ENCODE assay signal across 9 mouse cellular contexts in the genomic region with DNA sequence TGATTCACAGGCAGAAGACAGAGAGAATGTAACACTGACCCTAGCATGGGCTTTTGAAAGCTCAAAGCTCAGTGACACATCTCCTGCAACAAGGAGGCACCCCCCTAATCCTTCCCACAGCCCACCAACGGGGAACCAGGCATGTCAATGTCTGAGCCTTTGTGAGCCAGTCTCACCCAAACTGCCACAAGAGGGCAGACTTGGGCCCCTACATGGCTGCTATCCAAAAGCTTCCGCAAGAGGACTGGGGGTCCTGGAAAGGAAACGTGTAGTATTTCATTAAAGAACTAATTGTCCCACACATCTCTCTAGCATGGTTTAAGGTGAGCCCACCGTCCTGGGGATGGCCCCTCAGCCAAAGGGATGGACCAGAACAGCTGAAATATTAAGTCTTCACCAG. TPM values are rescaled to one million over a fixed set of nuclear protein-coding genes. Genes with fewer than 3 reads are reported as not detected.
A peak's percentile ranks its signal among the peaks of the same experiment; 100 is the strongest.
DNase-seq lines count a peak whose midpoint lies in the region; ATAC-seq and TF ChIP-seq lines count a peak whose summit lies in the region.
"Had no signal": no experiment of that assay in that cellular context is flagged by ENCODE, and none has a peak within 500 bp of the region (broad histone marks: within the 10 kb centered on the region; RNA-seq: fewer than 3 reads in every experiment).

No protein-coding gene starts in this region.

- DNase-seq in kidney, adult 18-20 months = peak; percentile 29
- DNase-seq in kidney, postnatal 14 days = no peak
- DNase-seq in CH12.LX (ENCODE audit: extremely low read depth) (peak; percentile 53), R1 (ENCODE audit: low read depth, low spot score) (peak; percentile 84)
- DNase-seq in lung, postnatal 0 days (ENCODE audit: low spot score) = no peak
- DNase-seq in right cerebral cortex, postnatal 10 days (ENCODE audit: low spot score in 2 of 2) = no peak
- no peak for DNase-seq in heart, adult 11 months

- TF ChIP-seq CTCF in CH12.LX (conservative IDR thresholded peaks at IDR 0.05 in 1 of 2, IDR thresholded peaks at IDR 0.05 in 1 of 2; ENCODE audit: low read depth in 2 of 2, low read length in 2 of 2) = peak; percentile 63 to 83
- peak; percentile 67 for TF ChIP-seq CTCF in lung, postnatal 0 days (IDR thresholded peaks at IDR 0.05)

- peak overlapping the region in 1 of 3 experiments; percentile 36 for H3K4me3 ChIP-seq in CH12.LX (replicated peaks in 1 of 3; ENCODE audit: low read depth in 2 of 3, low read length in 2 of 3, poor library complexity in 1 of 3)
- no peak overlapping the region for H3K4me3 ChIP-seq in lung, postnatal 0 days (ENCODE audit: low read depth, low read length)
- H3K4me3 ChIP-seq in heart, embryonic 12.5 days = no peak overlapping the region
- H3K4me3 ChIP-seq: limb, embryonic 12.5 days had no signal

- peaks cover 5 to 7% of the 10 kb centered on the region in 2 experiments; a peak in 2 of 4 replicates for H3K4me1 ChIP-seq in CH12.LX (ENCODE audit: control insufficient read depth in 1 of 2, insufficient read depth in 2 of 2)
- H3K4me1 ChIP-seq in lung, postnatal 0 days (ENCODE audit: insufficient read depth, low read depth, low read length) = no peaks in the 10 kb centered on the region
- H3K4me1 ChIP-seq in heart, embryonic 12.5 days (replicated peaks) = no peaks in the 10 kb centered on the region
- H3K4me1 ChIP-seq: limb, embryonic 12.5 days had no signal

- ATAC-seq in lung, postnatal 0 days = no peak
- ATAC-seq in heart, embryonic 12.5 days (ENCODE audit: insufficient number of reproducible peaks, low FRiP score) = no peak

- peak overlapping the region; percentile 63 for H3K4me2 ChIP-seq in CH12.LX (ENCODE audit: insufficient read depth, low read depth, poor library complexity, severe bottlenecking)
- H3K4me2 ChIP-seq in lung, postnatal 0 days (replicated peaks; ENCODE audit: low read depth, low read length) = no peak overlapping the region
- no peak overlapping the region for H3K4me2 ChIP-seq in heart, embryonic 12.5 days
- H3K4me2 ChIP-seq: limb, embryonic 12.5 days had no signal

- peak; percentile 52 for TF ChIP-seq RAD21 in CH12.LX (IDR thresholded peaks at IDR 0.05; ENCODE audit: low read depth, low read length)

- dilution Hi-C loops in CH12.LX (cut with MboI; ENCODE audit: extremely low pct_ligation_motif_present, extremely low pct_unique_long_range_greater_than_20kb, low sequenced_read_pairs) = no loop called here

- in situ Hi-C loops in CH12.LX (cut with MboI; ENCODE audit: low pct_ligation_motif_present, low pct_unique_long_range_greater_than_20kb, low sequenced_read_pairs) = no loop called here

- 0 out of 2 replicates have a peak overlapping the region, but pooled peaks have one; percentile 14 for H3K9ac ChIP-seq in CH12.LX (ENCODE audit: insufficient read depth, low read depth)
- H3K9ac ChIP-seq in lung, postnatal 0 days (replicated peaks; ENCODE audit: low read depth) = no peak overlapping the region
- no peak overlapping the region for H3K9ac ChIP-seq in heart, embryonic 12.5 days
- H3K9ac ChIP-seq: limb, embryonic 12.5 days had no signal

- TF ChIP-seq EP300 in CH12.LX (IDR thresholded peaks at IDR 0.05; ENCODE audit: low read length) = no peak
- no peak for TF ChIP-seq EP300 in lung, postnatal 0 days (IDR thresholded peaks at IDR 0.05)

- H3K27me3 ChIP-seq in CH12.LX (replicated peaks) = peaks cover 54% of the 10 kb centered on the region
- H3K27me3 ChIP-seq in lung, postnatal 0 days (replicated peaks; ENCODE audit: insufficient read depth, low read length) = no peaks in the 10 kb centered on the region
- H3K27me3 ChIP-seq in heart, embryonic 12.5 days (replicated peaks) = 0 out of 2 replicates have a peak, but pooled peaks cover 11% of the 10 kb centered on the region

- no peaks in the 10 kb centered on the region for H3K9me3 ChIP-seq in CH12.LX (replicated peaks; ENCODE audit: low read length)
- H3K9me3 ChIP-seq in lung, postnatal 0 days (ENCODE audit: low read length) = no peaks in the 10 kb centered on the region
- H3K9me3 ChIP-seq in heart, embryonic 12.5 days (replicated peaks) = no peaks in the 10 kb centered on the region
- H3K9me3 ChIP-seq: limb, embryonic 12.5 days had no signal

- peak overlapping the region; percentile 80 for H3K27ac ChIP-seq in CH12.LX (ENCODE audit: insufficient read depth, low read depth)
- H3K27ac ChIP-seq in lung, postnatal 0 days (ENCODE audit: low read length) = no peak overlapping the region
- H3K27ac ChIP-seq in heart, embryonic 12.5 days (ENCODE audit: poor library complexity, severe bottlenecking) = no peak overlapping the region
- H3K27ac ChIP-seq: limb, embryonic 12.5 days had no signal

- peak; percentile 48; the same call in 1 of the 2 replicates for TF ChIP-seq POLR2A in CH12.LX (IDR thresholded peaks at IDR 0.05; ENCODE audit: low read depth, low read length)

- 4% methylated on average over 4 of the region's 4 CpGs for WGBS in lung, postnatal 0 days
- 9% methylated on average over 4 of the region's 4 CpGs for WGBS in heart, embryonic 12.5 days

- no peaks in the 10 kb centered on the region for H3K36me3 ChIP-seq in CH12.LX (replicated peaks in 1 of 2; ENCODE audit: control insufficient read depth in 1 of 2, insufficient read depth in 1 of 2, low read length in 1 of 2)
- no peaks in the 10 kb centered on the region for H3K36me3 ChIP-seq in lung, postnatal 0 days (ENCODE audit: insufficient read depth, low read length)
- H3K36me3 ChIP-seq in heart, embryonic 12.5 days = no peaks in the 10 kb centered on the region
- H3K36me3 ChIP-seq: limb, embryonic 12.5 days had no signal

- no peaks in the 10 kb centered on the region for H3K79me2 ChIP-seq in CH12.LX (replicated peaks; ENCODE audit: control insufficient read depth, extremely low read depth, insufficient read depth, poor library complexity, severe bottlenecking)

TF ChIP-seq in CH12.LX, 34 proteins besides CTCF, POLR2A, EP300 and RAD21:
- TF ChIP-seq GABPA (IDR thresholded peaks at IDR 0.05; ENCODE audit: insufficient replicate concordance, low read depth, low read length) (no peak), SMC3 (IDR thresholded peaks at IDR 0.05; ENCODE audit: low read depth, low read length) (peak; percentile 58), TBP (conservative IDR thresholded peaks at IDR 0.05; ENCODE audit: low read depth, low read length) (no peak), CHD2 (IDR thresholded peaks at IDR 0.05; ENCODE audit: low read length) (no peak), UBTF (IDR thresholded peaks at IDR 0.05; ENCODE audit: low read depth, low read length) (no peak), NRF1 (IDR thresholded peaks at IDR 0.05; ENCODE audit: low read depth, low read length) (peak; percentile 31; the same call in 1 of the 2 replicates), JUN (IDR thresholded peaks at IDR 0.05; ENCODE audit: insufficient read depth, low read depth, low read length) (no peak), JUND (conservative IDR thresholded peaks at IDR 0.05; ENCODE audit: low read depth, low read length) (no peak), ELF1 (IDR thresholded peaks at IDR 0.05; ENCODE audit: low read depth, low read length) (peak; percentile 34; the same call in 1 of the 2 replicates), TCF12 (IDR thresholded peaks at IDR 0.05; ENCODE audit: low read depth, low read length) (peak; percentile 56; the same call in 1 of the 2 replicates), RCOR1 (conservative IDR thresholded peaks at IDR 0.05; ENCODE audit: low read depth, low read length) (no peak), ZKSCAN1 (IDR thresholded peaks at IDR 0.05; ENCODE audit: borderline replicate concordance, low read depth, low read length) (no peak), E2F4 (IDR thresholded peaks at IDR 0.05; ENCODE audit: insufficient replicate concordance, low read depth, low read length) (no peak), USF1 (IDR thresholded peaks at IDR 0.05; ENCODE audit: low read depth, low read length) (no peak), MAZ (IDR thresholded peaks at IDR 0.05; ENCODE audit: low read depth, low read length) (no peak), POLR2AphosphoS2 (IDR thresholded peaks at IDR 0.05; ENCODE audit: low read depth, low read length) (no peak)

RNA-seq across cellular contexts. Expression of gene A230050P20Rik, which starts 6.6 kb away (rescaled TPM):
- 18.8 and 25.2 TPM in 2 replicates for total RNA-seq in CH12.LX (2012; rRNA removed)
- 3.3 and 3.7 TPM in 2 replicates for total RNA-seq in CH12.LX (2014; rRNA removed)
- 11.0 and 11.2 TPM in 2 replicates for polyA plus RNA-seq in CH12.LX (2012; ENCODE audit: insufficient read length, low read depth)
- polyA plus RNA-seq in lung, postnatal 0 days (2015; fragmentation: Nextera tagmentation; extraction: Ambion mirVana) = 9.3 and 12.3 TPM in 2 replicates
- polyA plus RNA-seq in heart, embryonic 12.5 days (2016; fragmentation: Nextera tagmentation; extraction: Ambion mirVana) = 6.5 and 7.1 TPM in 2 replicates

RNA-seq across cellular contexts. Expression of gene Angptl6, which starts 17.7 kb away (rescaled TPM):
- total RNA-seq in CH12.LX (2012; rRNA removed) (3.4 and 11.8 TPM in 2 replicates), CH12.LX (2014; rRNA removed) (1.4 and 2.0 TPM in 2 replicates)
- polyA plus RNA-seq in CH12.LX (2012; ENCODE audit: insufficient read length, low read depth) = 0.57 and 1.1 TPM in 2 replicates
- 3.2 and 3.3 TPM in 2 replicates for polyA plus RNA-seq in lung, postnatal 0 days (2015; fragmentation: Nextera tagmentation; extraction: Ambion mirVana)
- polyA plus RNA-seq in heart, embryonic 12.5 days (2016; fragmentation: Nextera tagmentation; extraction: Ambion mirVana) = 1.5 and 2.5 TPM in 2 replicates

RNA-seq across cellular contexts. Expression of gene Ppan, which starts 26.2 kb away (rescaled TPM):
- 346 and 359 TPM in 2 replicates for total RNA-seq in CH12.LX (2012; rRNA removed)
- 242 and 272 TPM in 2 replicates for total RNA-seq in CH12.LX (2014; rRNA removed)
- polyA plus RNA-seq in CH12.LX (2012; ENCODE audit: insufficient read length, low read depth) = 359 and 389 TPM in 2 replicates
- 20.9 and 22.1 TPM in 2 replicates for polyA plus RNA-seq in lung, postnatal 0 days (2015; fragmentation: Nextera tagmentation; extraction: Ambion mirVana)
- polyA plus RNA-seq in heart, embryonic 12.5 days (2016; fragmentation: Nextera tagmentation; extraction: Ambion mirVana) = 43.5 and 44.3 TPM in 2 replicates

RNA-seq across cellular contexts. Expression of gene Eif3g, which starts 36.6 kb away (rescaled TPM):
- total RNA-seq in CH12.LX (2012; rRNA removed) (293 and 340 TPM in 2 replicates), CH12.LX (2014; rRNA removed) (205 and 211 TPM in 2 replicates)
- 387 and 392 TPM in 2 replicates for polyA plus RNA-seq in CH12.LX (2012; ENCODE audit: insufficient read length, low read depth)
- polyA plus RNA-seq in lung, postnatal 0 days (2015; fragmentation: Nextera tagmentation; extraction: Ambion mirVana) = 174 and 177 TPM in 2 replicates
- polyA plus RNA-seq in heart, embryonic 12.5 days (2016; fragmentation: Nextera tagmentation; extraction: Ambion mirVana) = 215 and 236 TPM in 2 replicates

RNA-seq across cellular contexts. Expression of gene Rdh8, which starts 43.5 kb away (rescaled TPM):
- not detected in 2 replicates for total RNA-seq in CH12.LX (2012; rRNA removed)
- not detected in 2 replicates for total RNA-seq in CH12.LX (2014; rRNA removed)
- not detected in 2 replicates for polyA plus RNA-seq in CH12.LX (2012; ENCODE audit: insufficient read length, low read depth)
- polyA plus RNA-seq in lung, postnatal 0 days (2015; fragmentation: Nextera tagmentation; extraction: Ambion mirVana) = not detected in 2 replicates
- not detected in 2 replicates for polyA plus RNA-seq in heart, embryonic 12.5 days (2016; fragmentation: Nextera tagmentation; extraction: Ambion mirVana)
- polyA plus RNA-seq: limb, embryonic 12.5 days had no signal

Comparison
In these comparisons a context has a peak if more than half of its experiments do, and no peak if none do; other contexts are left out.
1. DNase-seq: peak in kidney, adult 18-20 months (single experiment), CH12.LX (single experiment) and R1 (single experiment); none in kidney, postnatal 14 days (single experiment), lung, postnatal 0 days (single experiment), right cerebral cortex, postnatal 10 days (0 of 2) and heart, adult 11 months (single experiment).